10 mouse cellular contexts compared by ENCODE assay signal in genomic region chr9:89908601-89909000, GRCm38 (mm10). TPM values are rescaled to one million over a fixed set of nuclear protein-coding genes. Genes with fewer than 3 reads are reported as not detected.
DNase-seq lines count a peak whose midpoint lies in the region; ATAC-seq lines count a peak whose summit lies in the region.
"Had no signal": no experiment of that assay in that cellular context is flagged by ENCODE, and none has a peak within 500 bp of the region (broad histone marks: within the 10 kb centered on the region; RNA-seq: fewer than 3 reads in every experiment).

No protein-coding gene starts in this region.

- no peak for DNase-seq in liver, embryonic 11.5 days (ENCODE audit: low spot score)
- DNase-seq in liver: no peak
- DNase-seq in cerebellum, postnatal 25 days: peak; percentile 79 to 88
- DNase-seq in layer of hippocampus, postnatal 14 days (ENCODE audit: low spot score in 2 of 2): peak; percentile 69 to 74
- peak; percentile 24 for DNase-seq in mesoderm, embryonic 11.5 days (ENCODE audit: low read depth, low spot score)
- no peak for DNase-seq in spleen, postnatal 10 days (ENCODE audit: low spot score in 2 of 2)

- H3K4me3 ChIP-seq in liver, embryonic 11.5 days (ENCODE audit: low read depth, low read length): peak overlapping the region; percentile 46
- peak overlapping the region; percentile 49 for H3K4me3 ChIP-seq in heart, embryonic 11.5 days (ENCODE audit: low read depth, low read length)
- H3K4me3 ChIP-seq in stomach, embryonic 16.5 days (replicated peaks; ENCODE audit: low read length): peak overlapping the region; percentile 55

- peak overlapping the region; percentile 67 for H3K4me2 ChIP-seq in liver, embryonic 11.5 days
- peak overlapping the region; percentile 82 for H3K4me2 ChIP-seq in heart, embryonic 11.5 days
- peak overlapping the region; percentile 92 for H3K4me2 ChIP-seq in stomach, embryonic 16.5 days (ENCODE audit: low read depth, low read length)

- no peak overlapping the region for H3K27ac ChIP-seq in liver, embryonic 11.5 days (ENCODE audit: low read depth, low read length)
- no peak overlapping the region for H3K27ac ChIP-seq in heart, embryonic 11.5 days (ENCODE audit: low read depth, low read length)
- H3K27ac ChIP-seq in stomach, embryonic 16.5 days (ENCODE audit: low read length): no peak overlapping the region

- no peaks in the 10 kb centered on the region for H3K36me3 ChIP-seq in liver, embryonic 11.5 days (ENCODE audit: control insufficient read depth, insufficient read depth, low read length)
- H3K36me3 ChIP-seq in heart, embryonic 11.5 days (ENCODE audit: control insufficient read depth, insufficient read depth, low read length): no peaks in the 10 kb centered on the region
- no peaks in the 10 kb centered on the region for H3K36me3 ChIP-seq in stomach, embryonic 16.5 days (ENCODE audit: control insufficient read depth, insufficient read depth, low read length)

- no peak for ATAC-seq in liver, embryonic 11.5 days (replicated peaks; ENCODE audit: low FRiP score)
- no peak for ATAC-seq in heart, embryonic 11.5 days (replicated peaks; ENCODE audit: insufficient number of reproducible peaks, low FRiP score, low TSS enrichment)
- ATAC-seq in stomach, embryonic 16.5 days (ENCODE audit: insufficient read depth, low FRiP score): no peak

- H3K27me3 ChIP-seq in liver, embryonic 11.5 days (replicated peaks; ENCODE audit: control insufficient read depth, insufficient read depth, low read length): peaks cover 67% of the 10 kb centered on the region
- H3K27me3 ChIP-seq in heart, embryonic 11.5 days (ENCODE audit: control insufficient read depth, insufficient read depth, low read length): peaks cover 75% of the 10 kb centered on the region
- peaks cover 72% of the 10 kb centered on the region for H3K27me3 ChIP-seq in stomach, embryonic 16.5 days (ENCODE audit: control insufficient read depth, insufficient read depth, low read length)

- H3K9me3 ChIP-seq in liver, embryonic 11.5 days (ENCODE audit: control insufficient read depth, low read length): no peaks in the 10 kb centered on the region
- H3K9me3 ChIP-seq in heart, embryonic 11.5 days (replicated peaks; ENCODE audit: control insufficient read depth, low read length): no peaks in the 10 kb centered on the region
- H3K9me3 ChIP-seq in stomach, embryonic 16.5 days (replicated peaks; ENCODE audit: control insufficient read depth, low read length): no peaks in the 10 kb centered on the region

- H3K4me1 ChIP-seq in liver, embryonic 11.5 days (replicated peaks; ENCODE audit: control insufficient read depth, insufficient read depth, low read length): peaks cover 8% of the 10 kb centered on the region; the same call in 1 of the 2 replicates
- peaks cover 7% of the 10 kb centered on the region for H3K4me1 ChIP-seq in heart, embryonic 11.5 days (ENCODE audit: control insufficient read depth, insufficient read depth, low read length)
- peaks cover 19% of the 10 kb centered on the region for H3K4me1 ChIP-seq in stomach, embryonic 16.5 days (ENCODE audit: control insufficient read depth, insufficient read depth, low read length)

- 3% methylated on average over 33 of the region's 33 CpGs for WGBS in liver, embryonic 11.5 days
- under 1% methylated on average over 33 of the region's 33 CpGs for WGBS in heart, embryonic 11.5 days (ENCODE audit: insufficient replicate concordance)
- 1% methylated on average over 33 of the region's 33 CpGs for WGBS in stomach, embryonic 16.5 days

- H3K9ac ChIP-seq in liver, embryonic 11.5 days (ENCODE audit: low read depth, low read length): no peak overlapping the region
- no peak overlapping the region for H3K9ac ChIP-seq in heart, embryonic 11.5 days (ENCODE audit: low read depth, low read length)
- no peak overlapping the region for H3K9ac ChIP-seq in stomach, embryonic 16.5 days (ENCODE audit: low read length)

RNA-seq across cellular contexts. Expression of gene Rasgrf1, which starts 1.1 kb away (rescaled TPM):
- polyA plus RNA-seq in liver, embryonic 11.5 days (2014; fragmentation: Nextera tagmentation; extraction: Ambion mirVana): not detected in 2 replicates
- polyA plus RNA-seq in heart, embryonic 11.5 days (2014; fragmentation: Nextera tagmentation; extraction: Ambion mirVana): 0.10 and 0.19 TPM in 2 replicates
- 100 to 1,000 TPM; 248 to 271 TPM for total RNA-seq in layer of hippocampus, postnatal 14 days (2021)
- polyA plus RNA-seq in stomach, embryonic 16.5 days (2015; fragmentation: Nextera tagmentation; extraction: Ambion mirVana): 0.48 and 0.82 TPM in 2 replicates
- total RNA-seq: MEL had no signal
- polyA plus RNA-seq: liver, adult 2 months had no signal

Comparison
In these comparisons a context has a peak if more than half of its experiments do, and no peak if none do; other contexts are left out.
1. DNase-seq: peak in cerebellum, postnatal 25 days (2 of 2), layer of hippocampus, postnatal 14 days (2 of 2) and mesoderm, embryonic 11.5 days (single experiment); none in liver, embryonic 11.5 days (single experiment), liver (single experiment) and spleen, postnatal 10 days (0 of 2).
2. Peak in every context shown above with its lines, with median percentiles within 50 percentile points of each other: H3K4me2 ChIP-seq and H3K4me3 ChIP-seq.